Mouse (Mus musculus) thymus, postnatal 0 days (tissue): Measurements from ENCODE around the gene Atg5. TPM values are rescaled to one million over a fixed set of nuclear protein-coding genes. Genes with fewer than 3 reads are reported as not detected.
A peak's percentile ranks its signal among the peaks of the same experiment; 100 is the strongest.

Source experiments
- DNase-seq: peaks from one replicate; pipeline ENCODE4 v3.0.0-alpha.2; 2015; ENCODE audit warnings: low spot score
- polyA plus RNA-seq: library from polyadenylated mRNA; unstranded; fragments of >200 nt; fragmentation: Nextera tagmentation; extraction: Ambion mirVana; gene quantifications from 2 replicates; pipeline ENCODE4 v1.2.1, GENCODE M21; 2015

Gene Atg5
- polyA plus RNA-seq, 1 experiment from 2014 or later: 49.7 TPM

- DNase-seq: no peak
Observed at GRCm38 (mm10) chr10:44348474-44349415, 80.6 kb downstream of the Atg5 start.

GRCm38 (mm10) chr10:44353467-44353866 is 85.3 kb downstream of the Atg5 start:
- DNase-seq: no peak

- DNase-seq: no peak
Observed at GRCm38 (mm10) chr10:44354393-44354792, 86.2 kb downstream of the Atg5 start.

GRCm38 (mm10) chr10:44355216-44355615 is 87.1 kb downstream of the Atg5 start:
- no peak for DNase-seq

GRCm38 (mm10) chr10:44356625-44357024 is 88.5 kb downstream of the Atg5 start:
- DNase-seq: no peak

GRCm38 (mm10) chr10:44357316-44357715 is 89.2 kb downstream of the Atg5 start:
- no peak for DNase-seq

GRCm38 (mm10) chr10:44358816-44359215 is 90.7 kb downstream of the Atg5 start:
- no peak for DNase-seq

- no peak for DNase-seq
Observed at GRCm38 (mm10) chr10:44360632-44361031, 92.5 kb downstream of the Atg5 start.

- no peak for DNase-seq
Observed at GRCm38 (mm10) chr10:44362435-44362834, 94.3 kb downstream of the Atg5 start.

GRCm38 (mm10) chr10:44362846-44363245 is 94.7 kb downstream of the Atg5 start:
- DNase-seq: no peak

GRCm38 (mm10) chr10:44366186-44366585 is 98.0 kb downstream of the Atg5 start:
- no peak for DNase-seq

GRCm38 (mm10) chr10:44367043-44367442 is 98.9 kb downstream of the Atg5 start:
- no peak for DNase-seq

GRCm38 (mm10) chr10:44368596-44368995 is 100.4 kb downstream of the Atg5 start:
- DNase-seq: no peak

- no peak for DNase-seq
Observed at GRCm38 (mm10) chr10:44370666-44371065, 102.5 kb downstream of the Atg5 start.

GRCm38 (mm10) chr10:44372210-44372609 is 104.1 kb downstream of the Atg5 start:
- no peak for DNase-seq

GRCm38 (mm10) chr10:44374678-44375077 is 106.5 kb downstream of the Atg5 start:
- no peak for DNase-seq

GRCm38 (mm10) chr10:44375501-44375900 is 107.3 kb downstream of the Atg5 start:
- no peak for DNase-seq

- DNase-seq: no peak
Observed at GRCm38 (mm10) chr10:44377821-44378220, 109.7 kb downstream of the Atg5 start.

- no peak for DNase-seq
Observed at GRCm38 (mm10) chr10:44378403-44378802, 110.2 kb downstream of the Atg5 start.

- DNase-seq: peak; percentile 67
Observed at GRCm38 (mm10) chr10:44380476-44381208, 112.5 kb downstream of the Atg5 start.

GRCm38 (mm10) chr10:44381397-44381796 is 113.2 kb downstream of the Atg5 start:
- peak; percentile 5 for DNase-seq

- no peak for DNase-seq
Observed at GRCm38 (mm10) chr10:44381948-44382347, 113.8 kb downstream of the Atg5 start.
